ENCODE assay signal across 23 mouse cellular contexts in the genomic region with DNA sequence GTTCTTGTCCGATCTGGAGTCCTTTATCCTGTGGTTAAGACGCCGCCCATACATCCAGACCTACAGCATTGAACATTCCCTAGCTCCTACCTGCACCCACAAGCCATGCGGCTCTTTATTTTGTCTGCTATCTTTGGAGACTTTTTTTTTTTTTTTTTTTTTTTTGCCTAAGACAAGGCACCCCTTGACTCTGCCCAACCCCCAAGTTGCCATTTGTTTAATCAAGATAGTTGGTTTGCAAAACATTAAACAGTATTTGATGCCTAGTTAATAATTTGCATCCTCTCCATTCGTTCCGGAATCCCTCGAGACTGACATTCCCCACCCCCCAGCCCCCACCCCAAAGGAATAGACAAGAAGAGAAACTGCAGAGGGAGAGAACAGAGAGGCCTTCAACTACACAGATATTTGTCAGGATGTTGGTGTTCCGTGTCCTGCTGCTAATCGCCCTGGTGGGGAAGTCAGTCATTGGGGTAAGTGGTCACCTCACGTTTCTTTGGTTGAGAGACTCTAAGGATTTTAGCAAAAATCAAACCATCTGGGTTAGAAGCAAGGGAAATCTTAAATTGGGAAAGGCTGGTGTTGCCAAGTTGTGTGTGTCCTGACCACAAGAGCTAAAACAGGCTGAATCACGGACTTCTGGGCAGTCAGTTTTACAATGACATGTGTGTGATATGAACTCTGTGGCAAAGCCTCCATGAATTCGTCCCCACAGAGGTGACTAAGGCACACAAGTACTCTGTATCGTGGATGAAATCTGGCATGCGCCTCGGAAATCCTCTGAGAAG. TPM values are rescaled to one million over a fixed set of nuclear protein-coding genes. Genes with fewer than 3 reads are reported as not detected.
DNase-seq lines count a peak whose midpoint lies in the region; ATAC-seq and TF ChIP-seq lines count a peak whose summit lies in the region.
"Had no signal": no experiment of that assay in that cellular context is flagged by ENCODE, and none has a peak within 500 bp of the region (broad histone marks: within the 10 kb centered on the region; RNA-seq: fewer than 3 reads in every experiment).

No protein-coding gene starts in this region.

- H3K36me3 ChIP-seq in erythroblast, embryonic 14.5 days (ENCODE audit: control insufficient read depth): no peaks in the 10 kb centered on the region; the same call in 1 of the 2 replicates
- H3K36me3 ChIP-seq in intestine, embryonic 16.5 days (ENCODE audit: control insufficient read depth, insufficient read depth, low read length): no peaks in the 10 kb centered on the region
- H3K36me3 ChIP-seq in liver, adult 2 months (ENCODE audit: control insufficient read depth, insufficient read depth, low read length): no peaks in the 10 kb centered on the region
- H3K36me3 ChIP-seq in stomach, embryonic 14.5 days (ENCODE audit: control insufficient read depth, insufficient read depth, low read length): no peaks in the 10 kb centered on the region
- H3K36me3 ChIP-seq in midbrain, embryonic 11.5 days (ENCODE audit: control insufficient read depth, insufficient read depth, low read length): no peaks in the 10 kb centered on the region
- H3K36me3 ChIP-seq: embryonic facial prominence, embryonic 15.5 days; forebrain, embryonic 15.5 days; hindbrain, embryonic 12.5 days; lung, embryonic 15.5 days had no signal

- no peak for TF ChIP-seq CTCF in liver, adult 2 months (IDR thresholded peaks at IDR 0.05; ENCODE audit: low read depth, low read length)

- peak; percentile 95 for DNase-seq in liver, adult 2 months (ENCODE audit: extremely low read depth, low read depth, low spot score)
- DNase-seq in ovary, postnatal 14 days (ENCODE audit: low spot score): no peak
- no peak for DNase-seq in frontal cortex, postnatal 36 days (ENCODE audit: low spot score in 2 of 2)
- DNase-seq in midbrain, embryonic 11.5 days (ENCODE audit: low spot score, missing footprints): no peak
- DNase-seq: adrenal gland, adult 8-10 months; cerebellum, adult 8-10 months; heart, adult 2 months; layer of hippocampus, postnatal 36 days; left cerebral cortex, postnatal 4 days; right cerebral cortex, postnatal 4 days; thymus, postnatal 4 days had no signal

- H3K27ac ChIP-seq in intestine, embryonic 16.5 days (ENCODE audit: low read length): no peak overlapping the region
- H3K27ac ChIP-seq in liver, adult 2 months (replicated peaks; ENCODE audit: insufficient read depth, low read depth, low read length): peak overlapping the region; percentile 97
- H3K27ac ChIP-seq in stomach, embryonic 14.5 days (ENCODE audit: low read length): no peak overlapping the region; the same call in 1 of the 2 replicates
- H3K27ac ChIP-seq in midbrain, embryonic 11.5 days (ENCODE audit: low read depth, low read length): no peak overlapping the region
- H3K27ac ChIP-seq: embryonic facial prominence, embryonic 15.5 days; forebrain, embryonic 15.5 days; heart, adult 2 months; hindbrain, embryonic 12.5 days; lung, embryonic 15.5 days had no signal

- no peaks in the 10 kb centered on the region for H3K4me1 ChIP-seq in erythroblast, embryonic 14.5 days (ENCODE audit: control insufficient read depth)
- peaks cover 9% of the 10 kb centered on the region for H3K4me1 ChIP-seq in intestine, embryonic 16.5 days (ENCODE audit: control insufficient read depth, insufficient read depth, low read length)
- peaks cover 15% of the 10 kb centered on the region for H3K4me1 ChIP-seq in liver, adult 2 months (ENCODE audit: control insufficient read depth, insufficient read depth, low read length)
- peaks cover 11% of the 10 kb centered on the region; the same call in 1 of the 2 replicates for H3K4me1 ChIP-seq in stomach, embryonic 14.5 days (ENCODE audit: control insufficient read depth, insufficient read depth, low read length)
- no peaks in the 10 kb centered on the region for H3K4me1 ChIP-seq in midbrain, embryonic 11.5 days (ENCODE audit: control insufficient read depth, insufficient read depth, low read length)
- H3K4me1 ChIP-seq: hindbrain, embryonic 12.5 days had no signal

- no peaks in the 10 kb centered on the region for H3K9me3 ChIP-seq in erythroblast, embryonic 14.5 days (ENCODE audit: control insufficient read depth, low read length)
- H3K9me3 ChIP-seq in intestine, embryonic 16.5 days (ENCODE audit: control insufficient read depth, low read length): no peaks in the 10 kb centered on the region
- no peaks in the 10 kb centered on the region for H3K9me3 ChIP-seq in stomach, embryonic 14.5 days (ENCODE audit: control insufficient read depth, low read depth, low read length)
- no peaks in the 10 kb centered on the region for H3K9me3 ChIP-seq in midbrain, embryonic 11.5 days (ENCODE audit: control insufficient read depth, low read length)
- H3K9me3 ChIP-seq: embryonic facial prominence, embryonic 15.5 days; forebrain, embryonic 15.5 days; hindbrain, embryonic 12.5 days; lung, embryonic 15.5 days had no signal

- 0 out of 2 replicates have a peak overlapping the region, but pooled peaks have one; percentile 4 for H3K4me2 ChIP-seq in intestine, embryonic 16.5 days (ENCODE audit: low read depth, low read length)
- H3K4me2 ChIP-seq in stomach, embryonic 14.5 days (replicated peaks; ENCODE audit: low read depth, low read length): peak overlapping the region; percentile 20; the same call in 1 of the 2 replicates
- no peak overlapping the region for H3K4me2 ChIP-seq in midbrain, embryonic 11.5 days
- H3K4me2 ChIP-seq: embryonic facial prominence, embryonic 15.5 days; forebrain, embryonic 15.5 days; hindbrain, embryonic 12.5 days; lung, embryonic 15.5 days had no signal

- peak overlapping the region; percentile 12 for H3K4me3 ChIP-seq in erythroblast, embryonic 14.5 days (replicated peaks)
- no peak overlapping the region for H3K4me3 ChIP-seq in intestine, embryonic 16.5 days (ENCODE audit: low read length)
- peak overlapping the region; percentile 58 for H3K4me3 ChIP-seq in liver, adult 2 months (ENCODE audit: insufficient read depth, low read depth, low read length)
- H3K4me3 ChIP-seq in stomach, embryonic 14.5 days (ENCODE audit: low read depth, low read length): no peak overlapping the region
- no peak overlapping the region for H3K4me3 ChIP-seq in midbrain, embryonic 11.5 days (ENCODE audit: low read depth, low read length)
- H3K4me3 ChIP-seq: embryonic facial prominence, embryonic 15.5 days; forebrain, embryonic 15.5 days; heart, adult 2 months; hindbrain, embryonic 12.5 days; lung, embryonic 15.5 days had no signal

- WGBS in intestine, embryonic 16.5 days: 57% methylated on average over 15 of the region's 15 CpGs
- whole genome bisulfite sequencing in liver, adult 2 months: 26% methylated on average over 15 of the region's 15 CpGs
- 69% methylated on average over 15 of the region's 15 CpGs for WGBS in stomach, embryonic 14.5 days
- 82% methylated on average over 15 of the region's 15 CpGs for WGBS in midbrain, embryonic 11.5 days

- no peak for TF ChIP-seq POLR2A in liver, adult 2 months (IDR thresholded peaks at IDR 0.05; ENCODE audit: extremely low read depth, insufficient read depth, low read length)

- no peaks in the 10 kb centered on the region for H3K27me3 ChIP-seq in erythroblast, embryonic 14.5 days (ENCODE audit: control insufficient read depth)
- H3K27me3 ChIP-seq in intestine, embryonic 16.5 days (replicated peaks; ENCODE audit: control insufficient read depth, insufficient read depth, low read length): no peaks in the 10 kb centered on the region
- H3K27me3 ChIP-seq in liver, adult 2 months (ENCODE audit: control insufficient read depth, insufficient read depth, low read length): no peaks in the 10 kb centered on the region
- no peaks in the 10 kb centered on the region for H3K27me3 ChIP-seq in stomach, embryonic 14.5 days (ENCODE audit: control insufficient read depth, insufficient read depth, low read length)
- no peaks in the 10 kb centered on the region for H3K27me3 ChIP-seq in midbrain, embryonic 11.5 days (ENCODE audit: control insufficient read depth, insufficient read depth, low read length)
- H3K27me3 ChIP-seq: embryonic facial prominence, embryonic 15.5 days; forebrain, embryonic 15.5 days; hindbrain, embryonic 12.5 days; lung, embryonic 15.5 days had no signal

- no peak overlapping the region for H3K9ac ChIP-seq in intestine, embryonic 16.5 days (ENCODE audit: low read depth, low read length)
- peak overlapping the region; percentile 74 for H3K9ac ChIP-seq in liver, adult 2 months (ENCODE audit: low read depth, low read length)
- no peak overlapping the region for H3K9ac ChIP-seq in stomach, embryonic 14.5 days (replicated peaks; ENCODE audit: low read depth, low read length)
- H3K9ac ChIP-seq in midbrain, embryonic 11.5 days (ENCODE audit: low read length): no peak overlapping the region
- H3K9ac ChIP-seq: embryonic facial prominence, embryonic 15.5 days; forebrain, embryonic 15.5 days; hindbrain, embryonic 12.5 days; lung, embryonic 15.5 days had no signal

- ATAC-seq in erythroblast, adult 5-6 weeks (replicated peaks; ENCODE audit: low FRiP score, poor library complexity, severe bottlenecking): no peak
- no peak for ATAC-seq in intestine, embryonic 16.5 days
- ATAC-seq in stomach, embryonic 14.5 days (ENCODE audit: insufficient number of reproducible peaks, insufficient read depth, low FRiP score, low read depth): peak; percentile 71
- no peak for ATAC-seq in midbrain, embryonic 11.5 days (ENCODE audit: low FRiP score)
- ATAC-seq: forebrain, embryonic 15.5 days; midbrain, embryonic 16.5 days had no signal

- H3K79me2 ChIP-seq in liver, adult 2 months (ENCODE audit: control insufficient read depth, insufficient read depth, low read length): peaks cover 19% of the 10 kb centered on the region

RNA-seq across cellular contexts. Expression of gene Habp2, which starts 0.8 kb away (rescaled TPM):
- 0.41 and 0.44 TPM in 2 replicates for polyA plus RNA-seq in erythroblast, embryonic 14.5 days (2012)
- total RNA-seq in erythroblast, adult 5-6 weeks (2015; ENCODE audit: low replicate concordance): not detected in 2 replicates
- not detected in 2 replicates for total RNA-seq in erythroblast, adult 5-6 weeks (2017; ENCODE audit: low replicate concordance)
- 10.1 and 12.7 TPM in 2 replicates for polyA plus RNA-seq in intestine, embryonic 16.5 days (2015; fragmentation: Nextera tagmentation; extraction: Ambion mirVana)
- 172 and 213 TPM in 2 replicates for total RNA-seq in liver, adult 2 months (2014; rRNA removed)
- 354 and 371 TPM in 2 replicates for polyA plus RNA-seq in liver, adult 2 months (2012; rRNA removed)
- polyA plus RNA-seq in stomach, embryonic 14.5 days (2014; fragmentation: Nextera tagmentation; extraction: Ambion mirVana): 30.8 and 36.6 TPM in 2 replicates
- not detected in 2 replicates for polyA plus RNA-seq in midbrain, embryonic 11.5 days (2014; fragmentation: Nextera tagmentation; extraction: Ambion mirVana)
- total RNA-seq: adrenal gland, adult 8-10 months; heart, adult 2 months; layer of hippocampus, postnatal 36 days; left cerebral cortex, postnatal 4 days; megakaryocyte, adult 5-6 weeks had no signal
- polyA plus RNA-seq: cortical plate, adult 2 months; forebrain, embryonic 15.5 days; heart, adult 2 months; neural tube, embryonic 11.5 days had no signal

Comparison
In these comparisons a context has a peak if more than half of its experiments do, and no peak if none do; other contexts are left out.
1. H3K4me3 ChIP-seq: peak in erythroblast, embryonic 14.5 days (single experiment) and liver, adult 2 months (single experiment); none in intestine, embryonic 16.5 days (single experiment), stomach, embryonic 14.5 days (single experiment) and midbrain, embryonic 11.5 days (single experiment).